Mouse (Mus musculus): ENCODE data around the gene Card10.
A peak's percentile ranks its signal among the peaks of the same experiment; 100 is the strongest.

Card10 gene

DNA sequence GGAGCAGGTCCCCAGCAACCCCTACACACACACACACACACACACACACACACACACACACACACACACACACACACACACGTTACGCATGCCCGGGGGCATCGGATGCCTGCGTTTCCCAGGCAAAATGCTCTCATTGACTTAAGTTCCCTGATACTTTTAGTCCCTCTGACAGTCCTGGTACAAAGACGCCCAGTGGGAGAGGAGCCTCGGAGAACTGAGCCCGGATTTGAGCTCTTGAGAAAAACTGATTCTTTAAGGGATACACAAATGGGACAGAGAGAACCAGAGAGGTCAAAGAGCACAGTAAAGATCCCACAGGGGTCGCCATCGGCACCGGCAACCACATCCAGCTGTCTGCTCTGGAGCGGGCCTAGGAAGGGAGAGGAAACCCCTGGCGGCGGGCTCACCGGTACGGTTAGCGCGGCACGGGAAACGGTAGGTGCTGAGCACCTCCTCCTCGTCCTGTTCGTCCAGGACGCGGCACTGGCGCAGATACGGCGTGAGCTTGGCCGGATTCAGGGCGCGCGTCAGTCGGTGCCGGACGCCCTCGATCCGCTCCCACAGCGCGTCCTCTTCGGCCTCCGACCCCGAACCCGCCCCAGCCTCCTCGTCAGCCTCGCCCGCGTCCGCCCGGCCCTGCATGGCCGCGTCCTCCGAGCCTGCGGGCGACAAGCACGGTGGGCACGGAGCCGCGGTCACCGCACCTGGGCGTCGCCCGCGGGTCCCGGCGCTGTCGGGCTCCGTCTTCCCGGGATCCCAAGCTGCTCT is 686 bp downstream of the Card10 start:
- no peak for DNase-seq (ENCODE audit: low spot score)

DNA sequence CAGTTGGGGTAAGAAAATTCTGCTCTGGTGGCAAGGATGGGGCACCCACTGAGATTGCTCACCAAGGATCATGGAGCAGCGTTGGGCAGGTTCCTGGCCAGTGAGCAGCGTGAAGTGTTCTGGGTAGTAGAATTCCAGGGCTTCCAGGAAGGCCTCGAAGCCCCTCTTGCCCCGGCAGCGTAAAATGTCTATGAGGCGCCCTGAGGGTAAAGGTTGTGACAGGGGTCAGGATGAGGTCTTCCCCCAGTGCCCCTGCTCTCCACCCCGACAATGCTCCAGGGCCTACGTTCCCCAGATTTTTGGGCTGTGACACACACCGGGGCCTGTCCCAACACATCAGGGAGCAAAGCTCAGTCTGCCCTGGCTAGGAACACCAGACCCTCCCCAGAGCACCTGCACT is 1.3 kb downstream of the Card10 start:
- DNase-seq (ENCODE audit: low spot score), result no peak

DNA sequence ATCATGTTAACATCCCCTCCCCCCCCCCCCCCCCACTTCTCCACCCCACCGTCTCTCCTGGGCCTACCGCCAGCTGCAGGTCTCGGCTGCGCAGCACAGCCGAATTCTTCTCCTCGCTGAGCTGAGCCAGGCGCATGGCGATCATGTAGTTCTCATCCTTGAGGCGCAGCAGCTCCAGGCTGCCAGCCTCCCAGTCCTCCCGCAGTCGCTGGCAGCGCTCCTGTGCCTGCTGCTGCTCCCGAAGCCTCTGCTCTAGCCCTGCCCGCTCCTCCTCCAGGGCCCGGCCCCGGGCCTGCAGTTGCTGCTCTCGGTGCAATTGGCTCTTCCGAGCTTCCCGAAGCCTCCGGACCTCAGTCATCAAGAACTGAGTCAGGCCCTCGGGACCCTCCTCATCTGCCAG is 3.8 kb downstream of the Card10 start:
- DNase-seq (ENCODE audit: low spot score), result no peak

DNA sequence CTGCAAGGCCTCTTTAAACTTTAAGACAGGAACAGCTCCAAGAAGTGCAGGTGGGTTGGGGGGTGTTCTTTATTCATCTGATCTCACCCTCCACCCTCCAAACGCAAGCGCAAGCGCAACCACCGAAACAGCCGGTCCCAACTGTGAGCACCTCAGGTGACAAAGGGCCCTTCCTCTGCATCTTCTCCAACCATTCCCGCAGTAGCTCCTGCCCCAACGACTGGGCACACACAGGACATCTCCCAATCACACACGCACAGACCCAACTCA is 5.8 kb downstream of the Card10 start:
- no peak for DNase-seq (ENCODE audit: low spot score)

DNA sequence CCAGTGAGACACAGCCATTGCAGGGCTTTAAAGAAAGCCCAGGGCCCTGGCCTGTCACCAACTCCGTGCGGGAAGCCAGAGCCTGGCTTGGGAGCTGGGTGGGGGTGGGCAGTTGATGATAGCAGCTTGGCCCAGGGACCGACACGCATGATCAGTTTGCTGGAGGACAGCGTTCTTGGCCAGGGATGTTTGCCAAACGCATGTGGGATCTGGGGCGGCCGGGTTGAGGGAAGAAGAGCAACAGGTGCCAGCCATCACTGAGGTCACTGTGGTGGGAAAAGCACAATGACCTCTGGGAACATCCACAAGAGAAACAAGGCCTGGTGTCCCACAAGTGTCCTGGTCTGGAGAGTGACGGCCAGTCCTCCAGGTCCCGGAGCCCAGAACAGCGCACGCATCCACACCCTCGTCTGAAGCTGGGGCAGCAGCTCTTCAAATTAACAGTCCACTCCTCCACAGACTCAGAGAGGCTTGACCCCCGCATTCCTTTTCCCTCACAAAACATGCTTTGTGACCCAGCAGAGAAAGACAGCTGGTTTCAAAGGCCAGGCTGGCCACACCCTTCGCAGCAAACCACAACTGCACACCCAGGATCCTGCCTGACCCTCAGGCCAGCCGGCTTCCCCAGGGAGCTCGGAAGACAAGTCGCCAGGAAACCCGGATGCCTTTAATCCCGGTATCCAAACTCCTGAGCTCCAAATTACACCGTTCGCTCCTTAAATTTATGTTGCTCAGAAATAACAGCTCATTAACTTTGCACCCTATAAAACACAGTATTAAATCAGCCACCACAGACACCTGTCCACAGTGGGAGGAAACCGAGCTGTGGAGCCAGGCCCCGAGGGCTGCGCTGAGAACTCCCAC is 6.4 kb downstream of the Card10 start:
- DNase-seq (ENCODE audit: low spot score), result no peak

DNA sequence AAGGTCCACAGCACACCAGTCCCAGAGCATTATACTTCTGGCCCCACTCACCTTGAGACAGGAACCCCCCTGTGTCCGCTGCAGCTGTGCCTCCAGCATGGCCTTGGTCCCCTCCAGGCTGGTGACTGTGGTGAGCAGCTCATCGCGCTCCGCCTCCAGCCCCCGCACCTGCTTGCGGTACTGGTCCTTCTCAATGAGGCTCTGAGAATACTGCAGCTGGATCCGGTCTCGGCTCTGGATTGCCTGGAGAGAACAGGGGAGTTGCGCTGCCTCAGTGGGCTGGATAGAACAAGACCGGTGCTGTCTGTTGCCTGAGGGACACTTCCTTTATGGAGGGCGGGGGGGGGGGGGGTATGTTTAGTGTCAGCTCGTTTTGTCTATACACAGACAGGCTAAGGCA is 11.9 kb downstream of the Card10 start:
- DNase-seq (ENCODE audit: low spot score), result no peak

DNA sequence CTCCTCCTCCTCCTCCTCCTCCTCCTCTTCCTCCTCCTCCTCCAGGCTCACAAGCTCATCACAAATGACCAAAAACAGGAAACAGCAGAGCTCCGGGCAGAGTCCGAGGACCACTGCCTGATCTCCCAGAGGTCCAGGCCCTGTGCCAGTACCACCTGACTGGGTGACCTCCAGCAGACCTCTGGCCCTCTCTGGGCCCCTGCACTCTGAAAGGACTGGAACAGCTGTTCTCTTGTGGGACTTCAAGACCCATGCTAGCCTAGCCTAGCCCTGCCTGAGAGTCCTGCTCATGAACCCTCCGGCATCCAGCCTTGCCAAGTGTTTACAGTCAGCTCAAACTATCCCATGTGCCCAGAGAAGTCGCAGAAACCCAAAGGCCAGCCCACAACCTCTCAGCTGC is 12.4 kb downstream of the Card10 start:
- no peak for DNase-seq (ENCODE audit: low spot score)

DNA sequence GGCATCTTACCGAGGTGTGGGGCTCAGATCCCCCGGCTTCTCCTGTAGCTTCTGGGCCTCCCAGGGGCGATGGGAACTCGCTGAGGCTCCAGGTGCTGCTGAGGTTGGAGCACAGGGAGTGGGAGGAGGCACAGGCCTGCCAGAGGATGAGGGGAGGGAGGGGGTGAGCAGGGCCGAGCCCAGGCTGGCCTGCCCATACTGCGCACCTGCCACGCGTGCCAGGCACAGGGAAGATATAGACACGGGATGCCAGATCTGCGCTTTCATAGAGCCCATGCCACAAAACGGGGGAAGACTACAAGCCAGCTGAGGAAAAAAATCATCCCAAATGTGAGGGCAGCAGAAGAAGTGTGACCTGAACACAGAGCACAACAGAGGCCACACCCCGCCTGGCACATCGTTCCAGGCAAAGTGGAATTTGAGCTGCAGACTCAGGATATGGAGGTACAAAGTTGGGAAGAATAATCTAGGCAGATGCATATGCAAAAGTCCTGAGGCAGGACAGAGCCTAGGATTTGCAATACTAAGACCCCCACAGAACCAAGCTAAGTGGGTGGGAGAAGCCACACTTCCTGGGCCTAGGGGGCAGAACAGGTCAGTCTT is 13.0 kb downstream of the Card10 start:
- DNase-seq (ENCODE audit: low spot score), result no peak

DNA sequence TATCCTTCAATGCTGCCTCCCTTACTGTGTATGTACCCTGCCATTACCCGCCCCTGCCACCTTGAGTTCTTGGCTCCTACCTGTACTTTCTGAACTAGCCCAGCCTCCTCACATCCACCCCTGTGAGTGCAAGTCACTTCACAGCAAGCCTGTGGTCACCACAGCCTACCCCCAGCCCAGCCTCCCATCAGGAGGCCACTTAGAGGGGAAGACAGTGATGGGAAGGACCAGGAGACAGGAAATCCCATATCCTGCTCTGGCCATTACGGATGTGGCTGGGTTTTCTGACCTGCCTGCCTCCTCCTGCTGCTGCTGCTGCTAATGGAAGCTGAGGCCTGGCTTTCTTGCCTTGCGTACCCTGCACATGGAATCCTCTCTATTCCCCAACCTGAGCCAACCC is 14.8 kb downstream of the Card10 start:
- DNase-seq (ENCODE audit: low spot score), result no peak

DNA sequence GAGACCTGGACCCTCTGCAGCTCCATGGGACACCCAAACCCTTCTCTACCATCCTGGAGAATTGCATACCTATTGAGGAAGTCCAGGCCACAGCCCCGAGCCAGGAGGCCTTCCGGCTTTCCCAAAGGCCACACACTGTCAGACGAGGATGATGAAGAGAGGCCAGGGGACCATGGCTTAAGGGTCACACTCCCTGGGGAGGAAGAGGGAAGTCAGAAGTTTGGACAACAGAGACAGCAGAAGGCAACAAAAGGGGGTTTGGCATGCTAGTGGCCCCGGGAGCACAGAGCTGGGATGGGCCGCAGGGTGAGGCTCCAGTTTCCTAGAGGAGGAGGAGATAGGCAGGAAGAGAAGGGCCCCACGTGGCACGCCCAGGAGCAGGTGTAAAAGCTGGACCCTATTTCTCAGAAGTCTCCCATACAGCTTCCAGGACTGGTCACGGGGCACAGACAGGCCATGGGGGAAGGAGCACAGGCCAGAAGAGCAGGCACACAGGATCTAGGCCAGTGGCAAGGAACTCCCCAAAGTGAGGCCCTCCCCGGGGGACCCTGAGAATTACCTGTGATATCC is 15.5 kb downstream of the Card10 start:
- DNase-seq (ENCODE audit: low spot score), result no peak

DNA sequence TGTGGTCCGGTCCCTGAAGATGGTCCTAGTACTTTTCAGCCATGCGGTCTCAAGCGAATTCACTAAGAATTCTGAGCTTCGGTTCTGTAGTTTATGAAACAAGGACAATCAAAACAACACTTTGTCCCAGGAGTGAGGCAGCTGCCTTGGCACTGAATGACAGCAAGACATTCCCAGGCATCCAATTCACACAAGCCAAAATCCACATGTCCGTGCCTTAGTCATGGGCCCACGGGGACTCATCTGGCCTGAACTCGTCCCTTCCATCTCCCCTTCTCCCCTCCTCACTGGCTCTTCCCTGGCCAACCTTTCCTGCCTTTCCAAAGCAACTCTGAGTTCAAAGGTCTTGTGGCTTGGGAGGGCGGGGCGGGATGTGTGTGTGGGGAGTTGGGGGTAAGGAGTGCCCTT is 16.4 kb downstream of the Card10 start:
- no peak for DNase-seq (ENCODE audit: low spot score)

DNA sequence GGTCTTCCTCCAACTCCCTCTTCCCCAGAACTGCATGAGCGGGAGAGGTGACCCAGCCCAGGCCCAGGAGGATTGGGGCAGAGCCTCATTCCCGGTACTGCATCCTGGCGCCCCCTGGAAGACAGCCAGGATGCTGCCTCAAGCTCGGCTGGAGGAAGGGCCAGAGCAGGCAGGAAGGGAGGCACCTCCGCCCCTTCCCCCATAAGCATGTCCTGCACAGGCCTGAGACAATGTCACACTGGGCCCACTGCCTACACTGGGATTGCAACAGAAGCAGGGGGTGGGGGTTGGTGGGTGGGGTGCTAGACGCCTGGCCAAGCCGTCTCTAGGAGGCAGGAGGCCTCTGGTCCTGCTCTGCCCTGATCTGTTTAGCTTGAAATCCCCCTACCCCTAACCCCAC is 16.9 kb downstream of the Card10 start:
- no peak for DNase-seq (ENCODE audit: low spot score)

DNA sequence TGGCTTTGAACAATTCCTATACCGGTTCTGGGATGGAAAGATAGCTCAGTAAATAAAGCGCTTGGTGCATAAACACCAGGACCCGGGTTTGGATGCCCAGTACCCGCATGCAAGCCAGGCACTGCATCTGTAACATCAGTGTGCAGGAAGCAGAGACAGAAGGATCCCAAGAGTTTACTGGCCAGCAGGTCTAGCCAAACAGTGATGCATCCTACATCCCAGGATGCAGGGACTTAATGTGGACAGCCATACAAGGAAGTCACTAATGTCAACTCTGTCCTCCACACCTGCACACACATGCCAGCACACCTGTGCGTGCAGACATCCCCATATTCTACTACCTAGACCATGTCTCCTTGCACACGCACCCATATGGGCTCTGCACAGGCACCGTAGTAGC is 17.6 kb downstream of the Card10 start:
- DNase-seq (ENCODE audit: low spot score), result no peak

DNA sequence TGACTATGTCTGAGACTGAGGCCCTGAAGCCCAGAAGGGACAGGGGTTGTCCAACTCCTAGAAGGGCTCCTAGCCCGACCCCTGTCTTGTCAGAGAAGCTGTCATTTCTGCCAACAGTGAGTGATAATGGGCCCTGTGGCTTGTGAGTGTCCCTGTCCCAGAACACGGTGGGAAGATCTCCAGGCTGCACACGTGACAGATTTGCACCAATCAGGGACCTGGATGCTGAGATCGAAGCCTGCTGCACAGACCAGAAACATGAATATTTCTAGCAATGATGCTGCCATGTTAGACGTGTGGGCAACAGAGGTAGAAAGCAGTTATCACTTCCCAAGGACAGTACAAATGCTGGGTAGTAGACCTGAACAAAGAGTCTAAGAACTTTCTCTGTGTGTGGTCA is 18.3 kb downstream of the Card10 start:
- no peak for DNase-seq (ENCODE audit: low spot score)

DNA sequence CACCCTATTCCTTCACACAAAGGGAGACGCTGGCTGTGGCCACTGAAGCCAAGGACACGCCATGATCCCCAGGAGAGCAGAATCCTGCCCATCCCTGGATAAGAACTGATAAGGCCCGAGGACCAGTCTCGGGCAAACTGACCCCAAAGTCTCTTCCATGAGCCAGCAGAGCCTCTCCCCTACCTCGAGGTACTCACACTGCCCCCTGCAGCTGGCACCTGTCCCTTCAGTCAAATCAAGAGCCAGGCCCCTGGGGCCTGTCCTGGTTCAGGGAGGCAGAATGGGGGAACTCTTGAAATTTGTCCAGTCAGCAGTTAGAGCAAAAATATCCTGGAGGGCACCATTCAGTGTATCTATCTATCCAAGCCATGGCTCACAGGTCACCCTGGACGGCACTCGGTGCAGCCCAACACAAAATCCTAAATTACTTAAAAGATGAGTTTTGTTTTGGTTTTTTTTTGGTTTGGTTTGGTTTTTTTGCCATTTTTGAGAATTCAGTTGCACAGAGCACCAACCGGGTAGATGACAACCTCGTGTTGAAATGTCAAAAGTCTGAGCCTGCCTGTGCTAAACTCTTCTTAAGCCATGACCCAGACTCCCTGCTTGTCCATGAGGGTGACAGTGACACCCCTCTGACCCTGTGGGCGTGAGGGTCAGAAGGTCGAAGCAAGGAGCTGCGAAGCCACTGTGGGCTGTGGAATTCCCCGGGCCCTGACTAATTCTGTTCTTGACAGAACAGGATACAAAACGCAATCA is 20.3 kb downstream of the Card10 start:
- DNase-seq (ENCODE audit: low spot score), result no peak

DNA sequence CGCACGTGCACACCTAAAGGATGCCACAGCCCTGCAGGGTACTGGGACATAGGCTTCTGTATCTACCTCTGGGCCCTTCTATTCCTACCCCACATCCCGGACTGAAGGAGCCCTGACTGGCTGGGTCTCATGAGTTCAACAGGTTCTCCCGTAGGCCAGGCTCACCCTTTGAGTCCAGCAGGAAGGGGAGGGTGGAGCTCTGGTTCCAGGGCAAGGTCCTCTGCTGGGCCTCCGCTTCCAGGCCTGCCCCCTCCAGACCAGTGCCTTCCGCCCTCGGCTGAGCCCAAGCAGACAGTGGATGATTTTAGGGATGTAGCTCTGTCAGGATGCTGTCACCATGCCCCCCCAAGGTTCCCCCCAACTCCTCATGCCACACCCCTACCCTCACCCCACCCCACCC is 21.9 kb downstream of the Card10 start:
- peak; percentile 51 for DNase-seq (ENCODE audit: low spot score)

DNA sequence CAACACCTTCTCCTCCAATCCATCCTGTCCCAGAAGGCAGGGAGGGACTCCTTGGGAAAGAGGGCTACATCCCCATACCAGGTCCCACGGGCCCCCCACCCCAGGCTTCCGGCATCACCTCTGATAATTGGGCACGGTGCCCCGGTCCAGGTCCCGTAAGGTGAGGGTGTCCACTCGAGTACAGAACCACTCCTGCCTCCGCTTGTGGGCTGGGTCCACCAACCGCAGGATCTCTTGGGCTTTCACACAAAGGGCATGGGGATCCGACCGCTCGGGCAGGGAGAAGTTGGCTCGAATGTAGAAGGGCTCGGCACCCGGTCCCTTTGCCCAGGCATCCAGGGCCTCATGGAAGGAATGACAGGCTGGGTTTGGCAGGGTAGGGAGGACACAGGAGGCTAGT is 22.5 kb downstream of the Card10 start:
- no peak for DNase-seq (ENCODE audit: low spot score)

DNA sequence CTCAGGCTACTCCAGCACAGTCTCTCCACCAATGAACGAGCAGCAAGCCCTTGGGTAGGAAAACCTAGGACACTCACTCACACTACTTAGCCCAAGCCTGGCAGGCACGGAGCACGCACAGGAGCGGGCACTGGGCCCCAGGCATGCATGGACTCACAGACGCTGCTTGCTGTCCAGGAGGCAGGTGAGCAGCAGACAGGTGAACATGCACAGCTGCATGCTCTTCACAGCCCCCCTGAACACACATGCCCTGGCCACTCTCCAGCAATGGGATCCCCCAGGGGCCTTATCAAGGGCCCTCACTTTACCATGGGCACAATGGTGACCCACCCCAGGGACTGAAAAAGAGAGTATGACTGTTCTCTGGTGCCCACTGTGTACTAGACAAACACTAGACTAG is 23.2 kb downstream of the Card10 start:
- no peak for DNase-seq (ENCODE audit: low spot score)

DNA sequence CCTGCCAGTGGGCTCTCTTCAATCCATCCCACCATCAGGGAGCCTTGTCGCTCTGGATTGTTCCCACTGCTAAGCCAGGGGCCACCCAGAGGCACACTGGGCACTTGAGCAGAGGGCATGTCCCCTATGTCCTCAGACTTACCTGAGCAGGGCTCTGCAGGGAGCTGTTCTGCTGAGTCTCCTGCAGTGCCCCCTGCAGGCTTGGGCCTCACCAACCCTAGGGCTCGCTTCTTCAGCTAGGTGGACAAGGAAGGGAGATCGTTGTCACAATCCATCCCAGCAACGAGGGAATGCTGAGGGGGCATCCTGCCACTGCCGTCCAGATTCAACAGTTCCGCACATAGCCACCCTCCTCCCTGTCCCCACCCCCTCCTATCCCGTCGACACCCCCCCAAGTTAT is 23.6 kb downstream of the Card10 start:
- DNase-seq (ENCODE audit: low spot score), result no peak

DNA sequence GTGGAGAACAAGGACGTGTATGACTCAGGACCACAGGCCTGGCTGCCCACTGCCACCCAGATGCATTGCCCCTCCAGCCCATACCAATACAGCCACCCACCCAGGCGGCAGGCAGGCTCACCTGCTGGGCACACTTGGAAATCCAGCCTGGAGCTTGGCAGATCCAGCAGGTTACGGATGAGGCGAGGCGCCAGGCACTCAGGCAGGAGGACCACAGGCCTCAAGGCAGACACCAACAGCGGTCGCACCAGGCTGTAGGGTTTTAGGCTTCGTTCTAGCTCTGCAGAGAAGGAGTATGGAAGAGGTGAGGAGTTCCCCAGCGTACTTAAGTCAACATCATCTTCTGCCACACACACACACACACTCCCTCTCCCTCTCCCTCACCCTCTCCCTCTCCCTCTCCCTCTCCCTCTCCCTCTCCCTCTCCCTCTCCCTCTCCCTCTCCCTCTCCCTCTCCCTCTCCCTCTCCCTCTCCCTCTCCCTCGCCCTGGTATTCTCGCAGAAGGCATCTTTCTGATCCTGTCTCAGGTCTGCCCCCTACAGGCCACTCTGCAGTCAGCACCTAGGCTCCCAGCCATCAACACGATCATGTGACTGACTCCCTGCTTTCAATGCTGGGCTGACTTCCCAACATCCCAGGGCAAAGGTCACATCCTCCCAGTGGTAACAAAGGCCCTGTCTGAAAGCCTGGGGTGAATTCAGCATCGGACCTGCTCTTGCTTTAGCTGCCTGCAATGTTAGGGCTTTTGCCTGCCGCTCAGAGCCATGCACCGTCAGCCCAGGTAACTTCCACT is 24.6 kb downstream of the Card10 start:
- peak; percentile 83 for DNase-seq (ENCODE audit: low spot score)

DNA sequence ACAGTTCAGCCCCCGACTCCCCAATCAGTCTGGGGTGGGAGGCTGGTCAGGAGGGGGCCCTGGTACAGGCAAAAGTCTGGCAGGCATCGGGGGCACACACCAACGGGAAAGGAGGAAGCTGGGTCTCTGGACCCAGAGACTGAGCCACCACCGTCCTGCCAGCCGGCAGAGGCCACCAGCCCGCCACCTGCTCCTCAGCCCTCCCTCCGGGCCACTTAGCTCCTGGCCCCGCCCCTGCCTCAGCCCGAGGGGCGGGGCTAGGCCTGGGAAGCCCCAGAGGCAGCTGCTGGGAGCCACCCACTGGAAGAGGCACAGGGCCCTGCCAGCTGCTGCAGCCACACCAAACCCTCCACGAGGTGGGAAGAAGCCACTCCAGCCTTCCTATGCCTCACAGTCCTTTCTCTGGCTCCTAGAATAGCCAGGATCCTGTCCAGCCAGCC is 29.5 kb downstream of the Card10 start, which contains the start of gene Mfng:
Gene Mfng (minus strand): TSS at position 186 of the 440 bp plus-strand sequence.
- peak; percentile 55 for DNase-seq (ENCODE audit: low spot score)
